Mouse (Mus musculus) liver, embryonic 16.5 days (tissue): ENCODE data around the gene Aox2. TPM values are rescaled to one million over a fixed set of nuclear protein-coding genes. Genes with fewer than 3 reads are reported as not detected.

ENCODE experiments used
- polyA plus RNA-seq: library from polyadenylated mRNA; unstranded; fragments of >200 nt; fragmentation: Nextera tagmentation; extraction: Ambion mirVana; gene quantifications from 2 replicates; pipeline ENCODE4 v1.2.1, GENCODE M21; 2015

The Aox2 gene
- polyA plus RNA-seq, 1 experiment from 2014 or later, result not detected

Other genes starting within 250 kb of the Aox2 start
- 0.36 and 0.44 TPM in 2 replicates for gene Aox1, start 248.4 kb upstream of the Aox2 start, polyA plus RNA-seq
- 6.1 and 7.2 TPM in 2 replicates for gene Aox3, start 165.2 kb upstream of the Aox2 start, polyA plus RNA-seq
- 0.18 and 0.19 TPM in 2 replicates for gene Aox4, start 67.9 kb upstream of the Aox2 start, polyA plus RNA-seq
- 111 and 117 TPM in 2 replicates for gene Bzw1, start 114.6 kb downstream of the Aox2 start, polyA plus RNA-seq
- gene Clk1, start 145.7 kb downstream of the Aox2 start, polyA plus RNA-seq, result 84.0 and 92.6 TPM in 2 replicates
- 10.4 and 11.5 TPM in 2 replicates for gene Nif3l1, start 166.8 kb downstream of the Aox2 start, polyA plus RNA-seq
- gene Ppil3, start 167.2 kb downstream of the Aox2 start, polyA plus RNA-seq, result 16.5 and 19.6 TPM in 2 replicates
- gene Orc2, start 226.8 kb downstream of the Aox2 start, polyA plus RNA-seq, result 22.6 and 24.5 TPM in 2 replicates